Mouse (Mus musculus): ENCODE results near the gene Scn5a. TPM values are rescaled to one million over a fixed set of nuclear protein-coding genes. Genes with fewer than 3 reads are reported as not detected.

Scn5a gene
- polyA plus RNA-seq, 1 experiment from 2014 or later: 3.2 TPM

- Histone ChIP-seq H3K4me2 (no peak overlapping the region), H3K27me3 (no peaks in the 10 kb centered on the region), H3K27ac (no peak overlapping the region), H3K36me3 (replicated peaks) (no peaks in the 10 kb centered on the region), H3K4me3 (replicated peaks) (no peak overlapping the region), H3K4me1 (no peaks in the 10 kb centered on the region), H3K9ac (no peak overlapping the region), H3K9me3 (no peaks in the 10 kb centered on the region)
- 90% methylated on average over 15 of the region's 15 CpGs for WGBS
- ATAC-seq (ENCODE audit: low FRiP score): no peak
Measured at GRCm38 (mm10) chr9:119497546-119498246, 81.1 kb downstream of the Scn5a start.

GRCm38 (mm10) chr9:119496960-119497359 lies 81.9 kb downstream of the Scn5a start:
- no peaks in the 10 kb centered on the region for H3K36me3 ChIP-seq (replicated peaks)
- 80% methylated on average over 5 of the region's 5 CpGs for WGBS
- ATAC-seq (ENCODE audit: low FRiP score): no peak

GRCm38 (mm10) chr9:119496354-119496753 lies 82.5 kb downstream of the Scn5a start:
- whole genome bisulfite sequencing: 92% methylated on average over 9 of the region's 9 CpGs
- Histone ChIP-seq H3K9ac (no peak overlapping the region), H3K9me3 (no peaks in the 10 kb centered on the region), H3K4me1 (no peaks in the 10 kb centered on the region), H3K27ac (no peak overlapping the region), H3K27me3 (no peaks in the 10 kb centered on the region), H3K4me3 (replicated peaks) (no peak overlapping the region), H3K36me3 (replicated peaks) (no peaks in the 10 kb centered on the region), H3K4me2 (no peak overlapping the region)
- ATAC-seq (ENCODE audit: low FRiP score): no peak

More at GRCm38 (mm10) chr9:119496960-119497359, 81.9 kb downstream of the Scn5a start:
- no peak overlapping the region for H3K27ac ChIP-seq
- H3K27me3 ChIP-seq: no peaks in the 10 kb centered on the region
- no peaks in the 10 kb centered on the region for H3K9me3 ChIP-seq
- no peak overlapping the region for H3K4me2 ChIP-seq
- H3K9ac ChIP-seq: no peak overlapping the region
- no peaks in the 10 kb centered on the region for H3K4me1 ChIP-seq
- no peak overlapping the region for H3K4me3 ChIP-seq (replicated peaks)

- Histone ChIP-seq H3K4me2 (no peak overlapping the region), H3K4me3 (replicated peaks) (no peak overlapping the region), H3K27ac (no peak overlapping the region), H3K9ac (no peak overlapping the region), H3K27me3 (no peaks in the 10 kb centered on the region), H3K9me3 (no peaks in the 10 kb centered on the region), H3K4me1 (peaks cover 7% of the 10 kb centered on the region; the same call in 1 of the 2 replicates), H3K36me3 (replicated peaks) (no peaks in the 10 kb centered on the region; the same call in 1 of the 2 replicates)
- no peak for ATAC-seq (ENCODE audit: low FRiP score)
- WGBS: 90% methylated on average over 13 of the region's 13 CpGs
Measured at GRCm38 (mm10) chr9:119484868-119485267, 93.9 kb downstream of the Scn5a start.

- H3K36me3 ChIP-seq (replicated peaks): no peaks in the 10 kb centered on the region; the same call in 1 of the 2 replicates
- ATAC-seq (ENCODE audit: low FRiP score): no peak
- no peak overlapping the region for H3K4me2 ChIP-seq
- H3K9ac ChIP-seq: no peak overlapping the region
- H3K4me1 ChIP-seq: peaks cover 7% of the 10 kb centered on the region; the same call in 1 of the 2 replicates
- no peaks in the 10 kb centered on the region for H3K9me3 ChIP-seq
- H3K27me3 ChIP-seq: no peaks in the 10 kb centered on the region
- WGBS: 72% methylated on average over 9 of the region's 9 CpGs
- H3K4me3 ChIP-seq (replicated peaks): no peak overlapping the region
- H3K27ac ChIP-seq: no peak overlapping the region
Measured at GRCm38 (mm10) chr9:119484420-119484819, 94.4 kb downstream of the Scn5a start.

- H3K9ac ChIP-seq: no peak overlapping the region
- no peak for ATAC-seq (ENCODE audit: low FRiP score)
- 0 out of 2 replicates have a peak overlapping the region, but pooled peaks have one; percentile 19 for H3K27ac ChIP-seq
- no peaks in the 10 kb centered on the region for H3K9me3 ChIP-seq
- no peaks in the 10 kb centered on the region for H3K27me3 ChIP-seq
- H3K36me3 ChIP-seq (replicated peaks): no peaks in the 10 kb centered on the region; the same call in 1 of the 2 replicates
- H3K4me3 ChIP-seq (replicated peaks): no peak overlapping the region
- H3K4me2 ChIP-seq: no peak overlapping the region
- WGBS: 62% methylated on average over 23 of the region's 23 CpGs
- peaks cover 7% of the 10 kb centered on the region; the same call in 1 of the 2 replicates for H3K4me1 ChIP-seq
Measured at GRCm38 (mm10) chr9:119483554-119484353, 95.1 kb downstream of the Scn5a start.

GRCm38 (mm10) chr9:119481612-119482011 lies 97.2 kb downstream of the Scn5a start:
- H3K4me2 ChIP-seq: no peak overlapping the region
- WGBS: 87% methylated on average over 4 of the region's 4 CpGs
- H3K9ac ChIP-seq: no peak overlapping the region
- no peak overlapping the region for H3K4me3 ChIP-seq (replicated peaks)
- peaks cover 7% of the 10 kb centered on the region; the same call in 1 of the 2 replicates for H3K4me1 ChIP-seq
- ATAC-seq (ENCODE audit: low FRiP score): no peak
- no peaks in the 10 kb centered on the region for H3K9me3 ChIP-seq
- no peak overlapping the region for H3K27ac ChIP-seq
- H3K36me3 ChIP-seq (replicated peaks): no peaks in the 10 kb centered on the region; the same call in 1 of the 2 replicates
- no peaks in the 10 kb centered on the region for H3K27me3 ChIP-seq

- Histone ChIP-seq H3K4me2 (no peak overlapping the region), H3K4me1 (peaks cover 12% of the 10 kb centered on the region; the same call in 1 of the 2 replicates), H3K4me3 (replicated peaks) (no peak overlapping the region), H3K27ac (no peak overlapping the region), H3K9ac (no peak overlapping the region), H3K36me3 (replicated peaks) (no peaks in the 10 kb centered on the region), H3K27me3 (no peaks in the 10 kb centered on the region), H3K9me3 (no peaks in the 10 kb centered on the region)
- 75% methylated on average over 8 of the region's 8 CpGs for WGBS
- no peak for ATAC-seq (ENCODE audit: low FRiP score)
Measured at GRCm38 (mm10) chr9:119479297-119479696, 99.5 kb downstream of the Scn5a start.

- no peak for ATAC-seq (ENCODE audit: low FRiP score)
- Histone ChIP-seq H3K4me3 (replicated peaks) (no peak overlapping the region), H3K27ac (no peak overlapping the region), H3K27me3 (no peaks in the 10 kb centered on the region), H3K9me3 (no peaks in the 10 kb centered on the region), H3K9ac (no peak overlapping the region), H3K4me2 (no peak overlapping the region), H3K36me3 (replicated peaks) (no peaks in the 10 kb centered on the region), H3K4me1 (peaks cover 7% of the 10 kb centered on the region; the same call in 1 of the 2 replicates)
- 81% methylated on average over 11 of the region's 11 CpGs for WGBS
Measured at GRCm38 (mm10) chr9:119478345-119478744, 100.5 kb downstream of the Scn5a start.

- Histone ChIP-seq H3K27ac (no peak overlapping the region), H3K9me3 (no peaks in the 10 kb centered on the region), H3K36me3 (replicated peaks) (no peaks in the 10 kb centered on the region), H3K27me3 (no peaks in the 10 kb centered on the region), H3K4me1 (peaks cover 7% of the 10 kb centered on the region; the same call in 1 of the 2 replicates), H3K4me3 (replicated peaks) (no peak overlapping the region), H3K9ac (no peak overlapping the region), H3K4me2 (no peak overlapping the region)
- WGBS: 75% methylated on average over 6 of the region's 6 CpGs
- ATAC-seq (ENCODE audit: low FRiP score): no peak
Measured at GRCm38 (mm10) chr9:119477754-119478153, 101.1 kb downstream of the Scn5a start.

- whole genome bisulfite sequencing: 72% methylated on average over 15 of the region's 15 CpGs
- H3K9me3 ChIP-seq: no peaks in the 10 kb centered on the region
- H3K36me3 ChIP-seq (replicated peaks): peaks cover 4% of the 10 kb centered on the region; the same call in 1 of the 2 replicates
- no peaks in the 10 kb centered on the region for H3K27me3 ChIP-seq
- no peak overlapping the region for H3K4me2 ChIP-seq
- no peak overlapping the region for H3K4me3 ChIP-seq (replicated peaks)
- H3K4me1 ChIP-seq: peaks cover 7% of the 10 kb centered on the region; the same call in 1 of the 2 replicates
- no peak overlapping the region for H3K9ac ChIP-seq
- ATAC-seq (ENCODE audit: low FRiP score): no peak
- no peak overlapping the region for H3K27ac ChIP-seq
Measured at GRCm38 (mm10) chr9:119474717-119475611, 103.9 kb downstream of the Scn5a start.

Measured in forebrain, embryonic 12.5 days (tissue).